In genomic region chr7:36469386-36469785, GRCm38 (mm10) we compare ENCODE assay signal across 17 mouse cellular contexts.
"Had no signal": no experiment of that assay in that cellular context is flagged by ENCODE, and none has a peak within 500 bp of the region (broad histone marks: within the 10 kb centered on the region; RNA-seq: fewer than 3 reads in every experiment).

No protein-coding gene starts in this region.

- H3K36me3 ChIP-seq: intestine, embryonic 15.5 days; liver, embryonic 13.5 days; lung, embryonic 15.5 days; midbrain, embryonic 10.5 days; midbrain, embryonic 13.5 days; neural tube, embryonic 13.5 days; stomach, embryonic 15.5 days had no signal

- H3K4me2 ChIP-seq: intestine, embryonic 15.5 days; liver, embryonic 13.5 days; lung, embryonic 15.5 days; midbrain, embryonic 13.5 days; neural tube, embryonic 13.5 days; stomach, embryonic 15.5 days had no signal

- ATAC-seq: hindbrain, embryonic 16.5 days; intestine, embryonic 15.5 days; midbrain, embryonic 13.5 days; midbrain, embryonic 16.5 days had no signal

- H3K27ac ChIP-seq: intestine, embryonic 15.5 days; left cerebral cortex, adult 2 months; liver, embryonic 13.5 days; lung, embryonic 15.5 days; midbrain, embryonic 10.5 days; midbrain, embryonic 13.5 days; neural tube, embryonic 13.5 days; stomach, embryonic 15.5 days had no signal

- H3K9me3 ChIP-seq: intestine, embryonic 15.5 days; liver, embryonic 13.5 days; lung, embryonic 15.5 days; midbrain, embryonic 10.5 days; midbrain, embryonic 13.5 days; neural tube, embryonic 13.5 days; stomach, embryonic 15.5 days had no signal

- H3K27me3 ChIP-seq: intestine, embryonic 15.5 days; liver, embryonic 13.5 days; lung, embryonic 15.5 days; megakaryocyte, embryonic 14.5 days; midbrain, embryonic 13.5 days; neural tube, embryonic 13.5 days; stomach, embryonic 15.5 days had no signal

- H3K4me3 ChIP-seq: intestine, embryonic 15.5 days; left cerebral cortex, adult 2 months; liver, embryonic 13.5 days; lung, embryonic 15.5 days; megakaryocyte, embryonic 14.5 days; midbrain, embryonic 10.5 days; midbrain, embryonic 13.5 days; myocyte; neural tube, embryonic 13.5 days; stomach, embryonic 15.5 days had no signal

- H3K4me1 ChIP-seq: intestine, embryonic 15.5 days; liver, embryonic 13.5 days; lung, embryonic 15.5 days; megakaryocyte, embryonic 14.5 days; midbrain, embryonic 10.5 days; midbrain, embryonic 13.5 days; neural tube, embryonic 13.5 days; stomach, embryonic 15.5 days had no signal

- DNase-seq: layer of hippocampus, postnatal 36 days; liver, embryonic 13.5 days; retina, postnatal 1 day; right cerebral cortex, postnatal 25 days; spleen, adult 18-20 months; thymus, postnatal 25 days had no signal

- H3K9ac ChIP-seq: intestine, embryonic 15.5 days; liver, embryonic 13.5 days; lung, embryonic 15.5 days; midbrain, embryonic 13.5 days; neural tube, embryonic 13.5 days; stomach, embryonic 15.5 days had no signal
